Mouse (Mus musculus) embryo, embryonic 9.5 days (tissue): ENCODE results near the gene Plxnd1.

Experiments
- DNase-seq: peaks from one replicate; pipeline ENCODE4 v3.0.0-alpha.2; 2017; ENCODE audit errors: extremely low spot score

Plxnd1 gene

GRCm38 (mm10) chr6:115957681-115958080 is 37.1 kb downstream of the Plxnd1 start:
- peak; percentile 31 for DNase-seq

- DNase-seq = peak; percentile 12
Measured at GRCm38 (mm10) chr6:115956922-115957601, 37.7 kb downstream of the Plxnd1 start.

DNA sequence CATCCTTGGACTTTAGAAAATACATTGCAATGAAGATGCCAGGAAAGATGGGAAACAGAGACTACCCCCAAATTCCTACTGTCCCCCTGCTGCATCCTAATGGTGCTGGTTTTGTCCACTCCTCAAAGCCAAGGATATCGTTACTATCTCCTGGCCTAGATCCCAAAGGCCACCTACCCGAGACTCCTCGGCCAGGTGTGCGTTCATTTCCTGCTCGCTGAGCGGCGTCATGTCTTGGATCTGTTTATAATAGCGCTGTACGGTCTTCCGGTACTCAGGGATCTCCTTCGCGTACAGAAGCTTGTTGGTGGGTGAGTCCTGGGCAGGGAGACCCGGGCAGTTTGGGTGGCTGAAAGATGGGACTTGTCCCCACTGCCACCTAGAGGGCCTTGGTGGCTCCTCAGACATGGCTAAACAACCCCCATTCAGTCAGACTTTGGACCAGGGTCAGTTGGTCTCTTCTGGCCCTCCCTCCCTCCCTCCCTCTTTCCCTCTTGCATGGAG is 38.3 kb downstream of the Plxnd1 start:
- no peak for DNase-seq

DNA sequence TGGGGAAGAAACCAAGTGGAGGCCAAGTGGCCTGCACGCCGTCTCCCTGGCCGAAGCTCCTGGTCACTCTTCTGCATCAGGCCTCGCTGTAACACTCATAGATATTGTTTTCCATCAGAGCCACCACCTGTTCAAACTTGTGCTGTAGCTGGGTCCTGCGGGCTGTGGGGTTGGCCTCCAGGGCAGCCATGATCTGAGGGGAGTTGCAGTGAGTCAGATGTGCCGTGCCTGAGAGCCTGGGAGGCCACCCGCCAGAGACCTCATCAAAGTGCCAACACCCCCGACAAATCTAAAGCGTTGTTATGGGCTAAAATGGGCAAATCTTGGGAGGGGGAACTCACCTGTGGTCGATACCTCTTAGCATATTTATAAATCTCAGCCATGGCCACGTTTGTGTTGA is 39.1 kb downstream of the Plxnd1 start:
- DNase-seq = no peak

DNA sequence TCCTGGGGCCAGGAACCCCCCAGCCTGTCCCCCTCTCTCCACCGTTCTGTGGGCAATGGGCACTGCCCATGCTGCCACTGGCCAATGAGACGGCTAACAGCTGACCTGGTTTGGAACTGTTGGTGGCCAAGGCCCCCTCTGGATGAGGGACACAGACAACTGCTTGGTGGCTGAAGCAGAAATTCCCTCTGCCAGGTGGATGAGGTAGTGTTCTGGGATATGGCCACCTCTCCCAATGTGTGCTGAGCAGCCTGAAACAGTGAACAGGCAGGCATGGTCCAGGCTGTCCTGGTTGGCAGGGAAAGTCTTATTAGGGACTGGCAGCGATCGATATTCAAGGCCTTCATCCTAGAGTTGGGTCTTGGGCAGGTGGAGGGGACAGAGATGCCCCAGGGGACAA is 39.6 kb downstream of the Plxnd1 start:
- DNase-seq = no peak

DNA sequence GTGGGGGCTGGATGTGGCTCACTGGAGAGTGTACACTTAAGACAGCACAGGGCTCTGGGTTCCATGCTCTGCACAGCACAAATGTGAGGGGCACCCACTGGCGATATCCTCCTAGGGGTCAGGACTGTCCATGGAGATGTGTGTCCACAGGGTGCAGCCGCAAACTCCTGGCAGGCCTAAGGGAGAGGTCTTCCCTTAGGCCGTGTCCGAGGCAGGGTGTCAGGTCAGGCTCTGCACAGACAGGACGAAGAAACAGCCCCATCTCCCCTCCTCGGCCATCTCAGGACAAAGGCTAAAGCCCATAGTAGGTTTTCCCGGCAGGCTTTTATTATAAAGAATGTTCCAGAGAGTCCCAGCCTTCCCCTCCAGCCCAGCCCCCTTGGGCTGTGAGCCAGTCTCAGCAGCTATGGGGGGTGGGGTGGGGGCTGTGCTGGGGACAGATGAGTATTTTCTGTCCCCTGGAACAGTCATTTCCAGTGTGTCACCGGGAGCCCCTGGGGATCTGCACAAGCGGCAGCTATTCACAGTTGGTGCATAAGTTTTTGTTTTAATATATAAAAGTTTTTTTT is 40.2 kb downstream of the Plxnd1 start:
- no peak for DNase-seq

DNA sequence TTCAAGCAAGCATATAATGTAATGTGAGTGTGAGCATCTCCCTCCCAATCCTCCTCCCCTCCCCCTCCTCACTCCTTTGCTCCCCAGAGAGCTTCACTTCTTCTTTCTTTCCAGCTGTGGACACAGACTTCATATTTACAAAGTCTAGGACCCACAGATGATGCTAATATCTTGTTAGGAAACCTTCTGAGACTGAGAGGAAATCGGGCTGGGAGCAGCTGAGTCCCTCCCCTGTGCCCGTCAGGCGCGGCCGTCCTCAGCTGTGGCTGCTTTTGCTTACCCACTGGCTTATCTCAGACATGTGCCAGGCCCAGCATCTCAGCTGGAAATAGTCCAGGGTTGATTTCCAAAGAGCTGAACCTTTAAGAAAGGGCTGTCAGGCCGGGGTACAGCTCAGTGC is 48.4 kb downstream of the Plxnd1 start:
- DNase-seq = no peak

DNA sequence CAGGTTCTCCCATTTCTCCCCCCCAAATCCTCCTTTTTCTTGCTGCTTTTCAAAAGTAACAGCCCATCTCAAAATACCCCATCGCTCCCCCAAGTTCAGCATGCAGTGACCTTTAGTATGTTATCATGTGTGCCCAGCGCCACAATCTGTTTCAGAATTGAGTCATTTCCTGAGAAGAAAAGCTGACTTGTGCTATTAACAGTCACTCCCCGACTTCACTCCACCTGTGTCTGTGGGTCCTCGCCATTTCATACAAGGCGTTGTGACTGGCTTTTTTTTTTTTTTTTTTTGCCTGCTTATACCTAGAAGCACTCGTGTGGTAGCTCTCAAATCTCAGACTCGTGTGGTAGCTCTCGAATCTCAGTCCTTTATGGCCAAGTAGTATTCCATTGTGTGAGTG is 49.2 kb downstream of the Plxnd1 start:
- DNase-seq = no peak

DNA sequence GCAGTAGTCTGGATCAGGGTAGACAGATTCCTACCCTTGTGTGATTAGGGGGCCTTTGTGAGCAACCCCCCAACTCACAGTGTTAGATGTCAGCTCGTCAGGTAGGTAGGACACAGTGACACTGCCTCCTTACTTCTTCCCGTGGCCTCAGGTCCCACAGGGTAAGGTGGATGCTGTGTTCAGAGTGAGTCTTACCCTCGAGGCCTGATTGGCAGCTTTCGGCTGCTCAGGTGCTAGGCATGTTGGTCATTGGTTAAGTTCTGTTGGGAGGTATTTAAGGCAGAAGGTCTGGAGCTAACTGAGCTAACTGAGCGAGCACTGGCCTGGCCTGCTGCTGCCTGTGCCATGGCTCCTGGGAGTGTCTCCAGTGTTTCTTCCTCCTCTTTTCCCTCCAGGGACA is 50.2 kb downstream of the Plxnd1 start, which contains the start of gene H1foo:
Gene H1foo, plus strand, starts transcription at position 301 of the 400 bp plus-strand sequence.
- DNase-seq = no peak

GRCm38 (mm10) chr6:115943498-115944427 is 51.0 kb downstream of the Plxnd1 start:
- DNase-seq = no peak

DNA sequence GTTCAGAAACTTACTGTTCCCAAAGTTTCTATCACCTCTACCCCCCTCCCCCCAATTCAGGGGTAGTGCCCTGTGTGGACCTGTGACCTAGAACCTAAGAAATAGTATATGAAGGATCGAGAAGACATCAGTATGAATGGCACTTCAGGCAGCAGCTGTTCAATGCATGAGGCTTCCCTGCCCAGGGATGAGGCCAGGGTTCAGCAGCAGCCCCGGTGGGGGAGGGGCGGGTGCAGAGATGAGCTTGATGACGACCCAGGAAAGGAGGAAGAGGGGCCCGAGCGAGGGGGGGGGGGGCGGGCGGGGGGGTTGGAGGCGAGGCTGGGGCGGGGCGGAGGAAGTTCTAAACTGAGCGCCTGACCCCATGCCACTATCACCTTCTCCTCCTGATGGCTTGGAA is 53.7 kb downstream of the Plxnd1 start:
- DNase-seq = peak; percentile 59

DNA sequence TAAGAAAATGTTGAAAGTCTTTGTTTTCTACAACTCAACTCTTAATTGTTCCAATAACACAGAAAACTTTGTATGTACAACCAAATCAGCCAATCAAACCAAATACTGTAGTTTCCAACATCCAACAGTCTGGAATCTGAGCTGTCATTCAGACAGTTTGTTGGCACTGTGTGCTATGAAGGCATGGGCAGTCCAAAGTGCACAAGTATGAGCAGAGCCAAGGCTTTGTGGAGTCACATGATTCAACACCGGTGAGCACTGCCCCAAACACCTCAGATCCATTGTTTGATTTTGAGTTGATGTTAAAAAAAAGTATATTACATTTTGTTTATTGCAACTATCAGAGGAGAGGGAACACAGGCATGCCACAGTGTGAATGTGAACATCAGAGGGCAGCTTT is 54.2 kb downstream of the Plxnd1 start:
- DNase-seq = no peak

DNA sequence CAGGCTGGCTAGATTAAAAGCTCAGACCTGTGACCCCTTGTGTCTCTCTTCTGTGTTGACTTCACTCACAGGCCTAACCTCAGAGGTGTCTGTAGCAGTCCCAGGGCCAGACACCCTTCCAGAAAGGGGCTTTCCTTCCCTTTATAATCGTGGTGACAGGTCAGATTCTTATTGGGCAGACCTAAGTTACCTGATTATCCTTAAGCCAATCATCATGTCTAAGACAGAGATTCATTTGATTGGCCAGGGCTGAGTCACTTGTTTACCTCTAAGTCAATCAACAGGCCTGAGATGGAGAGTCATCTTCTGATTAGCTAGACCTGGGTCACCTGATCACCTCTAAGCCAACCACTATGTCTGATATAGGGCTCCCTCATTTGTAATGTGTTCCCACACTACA is 56.0 kb downstream of the Plxnd1 start:
- no peak for DNase-seq

DNA sequence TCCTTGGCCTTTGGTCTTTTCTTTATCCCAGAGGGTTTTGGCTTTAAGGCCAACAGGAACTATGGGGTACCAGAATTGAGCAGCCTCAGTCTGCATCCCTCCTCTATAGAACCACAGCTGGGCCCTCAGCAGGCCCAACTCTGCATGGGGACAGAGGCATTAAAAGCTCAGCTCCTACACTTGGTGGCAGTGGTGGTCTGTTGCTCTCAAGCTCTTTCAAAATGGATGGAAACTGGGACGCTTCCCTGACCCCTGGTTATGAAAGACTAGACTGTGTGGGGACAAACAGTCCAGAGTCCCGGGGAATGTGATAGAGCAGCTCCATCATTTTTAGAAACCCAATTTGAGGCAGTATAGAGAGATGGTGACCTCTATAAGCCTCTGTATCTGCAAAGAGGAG is 56.8 kb downstream of the Plxnd1 start:
- no peak for DNase-seq

- no peak for DNase-seq
Measured at GRCm38 (mm10) chr6:115935544-115935943, 59.3 kb downstream of the Plxnd1 start.

DNA sequence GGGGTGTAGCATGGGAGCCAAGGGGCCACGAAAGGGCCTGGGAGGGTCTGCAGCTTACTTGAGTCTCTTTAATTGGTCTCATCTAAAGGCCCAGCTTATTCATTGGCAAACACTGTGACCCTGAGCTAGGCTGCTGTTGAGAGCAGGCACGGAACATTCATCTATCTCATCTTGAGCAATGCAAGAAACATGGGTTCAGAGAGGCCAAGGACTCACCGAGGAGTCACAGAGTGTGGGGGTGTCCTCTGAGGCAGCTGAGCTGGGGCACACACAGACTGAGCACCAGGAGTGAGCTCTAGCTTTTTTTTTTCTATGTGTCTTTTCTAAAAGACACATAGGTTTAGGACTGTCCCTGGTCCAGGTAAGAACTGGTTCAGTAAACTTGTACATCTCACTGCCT is 62.4 kb downstream of the Plxnd1 start:
- no peak for DNase-seq

DNA sequence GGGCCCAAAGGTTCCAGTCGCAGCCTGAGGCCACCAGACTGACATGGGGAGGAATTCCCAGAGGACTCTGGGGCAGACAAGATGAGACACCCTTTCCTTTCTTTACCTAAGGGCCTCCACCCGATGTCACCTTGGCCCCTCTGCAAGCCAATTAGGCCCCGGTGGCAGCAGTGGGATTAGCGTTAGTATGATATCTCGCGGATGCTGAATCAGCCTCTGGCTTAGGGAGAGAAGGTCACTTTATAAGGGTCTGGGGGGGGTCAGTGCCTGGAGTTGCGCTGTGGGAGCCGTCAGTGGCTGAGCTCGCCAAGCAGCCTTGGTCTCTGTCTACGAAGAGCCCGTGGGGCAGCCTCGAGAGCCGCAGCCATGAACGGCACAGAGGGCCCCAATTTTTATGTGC is 63.2 kb downstream of the Plxnd1 start, which contains the start of gene Rho:
Gene Rho, plus strand, starts transcription at position 110 of the 400 bp plus-strand sequence.
- no peak for DNase-seq

DNA sequence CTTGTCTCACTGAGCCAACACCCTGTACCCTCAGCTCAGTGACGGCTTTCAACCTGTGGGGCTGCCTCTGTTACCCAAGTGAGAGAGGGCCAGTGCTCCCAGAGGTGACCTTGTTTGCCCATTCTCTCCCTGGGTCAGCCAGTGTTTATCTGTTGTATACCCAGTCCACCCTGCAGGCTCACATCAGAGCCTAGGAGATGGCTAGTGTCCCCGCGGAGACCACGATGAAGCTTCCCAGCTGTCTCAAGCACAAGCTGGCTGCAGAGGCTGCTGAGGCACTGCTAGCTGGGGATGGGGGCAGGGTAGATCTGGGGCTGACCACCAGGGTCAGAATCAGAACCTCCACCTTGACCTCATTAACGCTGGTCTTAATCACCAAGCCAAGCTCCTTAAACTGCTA is 64.8 kb downstream of the Plxnd1 start:
- DNase-seq = no peak

DNA sequence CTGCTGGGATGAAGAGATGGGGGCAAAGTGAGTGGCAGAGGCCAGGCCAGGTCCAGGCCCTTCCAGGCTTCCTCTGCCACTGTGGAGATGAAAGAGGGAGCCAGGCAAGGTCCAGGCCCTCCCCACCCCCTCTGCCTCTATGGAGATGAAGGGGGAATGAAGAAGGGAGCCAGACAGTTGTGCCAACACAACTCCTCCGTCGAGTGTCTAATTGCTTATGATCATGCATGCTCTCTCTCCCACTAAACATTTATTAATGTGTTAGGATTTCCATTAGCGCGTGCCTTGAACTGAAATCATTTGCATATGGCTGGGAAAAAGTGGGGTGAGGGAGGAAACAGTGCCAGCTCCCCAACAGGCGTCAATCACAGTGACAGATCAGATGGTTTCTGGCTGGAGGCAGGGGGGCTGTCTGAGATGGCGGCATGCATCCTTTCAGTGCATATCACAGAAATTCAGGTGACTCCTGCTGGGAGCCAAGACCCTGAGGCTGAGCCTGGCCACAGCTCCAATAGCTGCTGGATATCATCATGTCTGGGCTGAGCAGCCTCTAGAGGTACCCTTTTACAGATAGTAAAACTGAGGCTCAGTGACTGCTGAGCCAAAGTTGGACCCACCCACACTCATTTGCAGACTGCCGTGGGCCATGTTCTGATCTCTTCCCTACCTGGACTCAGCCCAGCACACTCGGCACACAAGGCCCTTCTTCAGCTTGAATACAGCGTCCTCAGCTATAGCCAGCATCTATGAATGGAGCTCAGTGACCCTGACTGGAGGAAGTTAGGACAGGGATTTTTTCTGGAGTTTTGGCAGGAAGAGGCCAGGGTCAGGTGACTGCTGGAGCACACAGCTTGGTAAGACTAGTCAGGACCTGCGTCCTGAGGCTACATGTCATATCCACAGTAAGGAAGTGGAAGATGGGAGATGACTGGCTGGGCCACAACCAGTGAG is 67.2 kb downstream of the Plxnd1 start:
- no peak for DNase-seq

- DNase-seq = no peak
Measured at GRCm38 (mm10) chr6:115926416-115926815, 68.4 kb downstream of the Plxnd1 start.

GRCm38 (mm10) chr6:115924829-115925228 is 70.0 kb downstream of the Plxnd1 start:
- DNase-seq = peak; percentile 27
